Mouse (Mus musculus): ENCODE results near the gene Olfr214.
"Not testable (repeated sequence)": the region's sequence is repeated elsewhere in the genome, so short reads cannot be mapped to it uniquely, and the experiment has no call there.

The Olfr214 gene

GRCm38 (mm10) chr6:116553935-116554334, at the start of gene Olfr214:
Gene Olfr214 (plus strand): TSS chr6:116554235.
- DNase-seq: no peak

DNA sequence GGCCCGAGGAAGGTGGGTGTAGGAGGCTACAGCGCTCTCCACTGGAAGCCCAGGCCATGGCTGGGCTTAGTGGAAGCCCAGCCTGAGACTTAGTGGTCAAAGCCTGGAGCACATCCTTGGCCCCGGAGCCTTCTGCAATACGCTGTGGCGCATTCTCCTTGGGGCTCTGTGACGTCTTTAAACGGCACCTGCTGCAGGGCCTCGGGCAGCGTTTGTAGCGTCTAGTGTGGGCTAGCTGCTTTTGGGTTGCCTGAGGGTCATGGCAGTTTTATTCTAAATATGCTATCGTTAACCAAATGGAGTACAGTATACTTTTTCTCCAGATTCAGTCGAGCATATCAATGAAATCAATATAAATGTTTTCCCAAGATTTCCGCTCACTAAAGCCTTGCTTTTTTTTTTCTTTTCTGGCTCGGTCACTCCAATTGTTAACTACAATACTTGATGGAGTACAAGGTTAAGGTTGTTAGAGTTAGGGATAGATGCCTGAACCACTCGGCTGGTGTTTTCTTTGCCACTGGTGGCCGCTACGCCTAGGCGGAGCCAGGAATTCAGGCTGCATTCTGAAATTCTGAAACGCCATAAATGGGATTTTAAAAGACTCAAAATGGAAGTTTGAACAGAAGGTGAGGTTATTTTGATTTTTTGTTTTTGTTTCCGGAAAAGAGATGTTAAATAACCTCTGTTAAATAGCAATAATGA, 47.6 kb upstream of the Olfr214 start, which contains the start of gene Olfr212:
TSS of gene Olfr212 (plus strand) at position 215 of the 702 bp plus-strand sequence.
- DNase-seq: not testable (repeated sequence)

- DNase-seq: no peak
Measured at GRCm38 (mm10) chr6:116514832-116515231, 39.2 kb upstream of the Olfr214 start.

GRCm38 (mm10) chr6:116538156-116538555, 15.9 kb upstream of the Olfr214 start, which contains the start of gene Olfr213:
Gene Olfr213 (plus strand): TSS chr6:116538456.
- DNase-seq: no peak

DNA sequence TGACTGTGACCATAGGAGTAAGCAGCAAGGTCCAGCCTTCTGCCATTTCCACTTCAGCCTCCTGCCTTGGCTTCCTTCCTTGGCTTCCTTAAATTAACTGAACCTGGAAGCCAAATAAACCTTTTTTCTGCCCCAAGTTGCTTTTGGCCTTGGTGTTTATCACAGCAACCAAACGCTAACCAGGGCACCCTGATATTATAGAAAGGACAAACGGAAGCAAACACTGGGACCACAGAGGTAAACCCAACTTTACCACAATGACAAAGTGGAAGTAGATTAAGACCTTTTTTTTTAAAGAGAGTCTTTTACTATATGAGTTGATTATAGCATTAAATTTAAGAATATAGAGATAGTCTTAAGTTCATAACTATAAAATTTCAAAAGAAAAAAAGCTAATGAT, 11.5 kb upstream of the Olfr214 start:
- DNase-seq: no peak

DNA sequence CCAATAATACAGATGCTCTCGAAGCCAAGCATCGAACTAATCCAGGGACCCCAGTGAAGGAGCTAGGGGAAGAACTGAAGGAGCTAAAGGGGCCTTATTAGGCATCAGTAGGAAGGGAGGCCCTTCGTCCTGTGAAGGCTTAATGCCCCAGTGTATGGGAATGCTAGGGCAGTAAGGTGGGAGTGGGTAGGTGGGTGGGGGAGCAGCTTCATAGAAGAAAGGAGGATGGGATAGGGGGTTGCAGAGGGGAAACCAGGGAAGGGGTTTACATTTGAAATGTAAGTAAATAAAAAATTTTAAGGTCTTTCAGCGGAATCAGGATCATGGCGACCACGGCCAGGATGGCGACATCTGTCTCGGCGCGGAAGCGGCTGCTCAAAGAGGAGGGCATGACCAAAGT, 3.2 kb upstream of the Olfr214 start, which contains the start of gene Gm5580:
TSS of gene Gm5580 (plus strand) at position 301 of the 400 bp plus-strand sequence.
- DNase-seq: not testable (repeated sequence)

GRCm38 (mm10) chr6:116554952-116555351, 917 bp downstream of the Olfr214 start:
- DNase-seq: no peak

DNA sequence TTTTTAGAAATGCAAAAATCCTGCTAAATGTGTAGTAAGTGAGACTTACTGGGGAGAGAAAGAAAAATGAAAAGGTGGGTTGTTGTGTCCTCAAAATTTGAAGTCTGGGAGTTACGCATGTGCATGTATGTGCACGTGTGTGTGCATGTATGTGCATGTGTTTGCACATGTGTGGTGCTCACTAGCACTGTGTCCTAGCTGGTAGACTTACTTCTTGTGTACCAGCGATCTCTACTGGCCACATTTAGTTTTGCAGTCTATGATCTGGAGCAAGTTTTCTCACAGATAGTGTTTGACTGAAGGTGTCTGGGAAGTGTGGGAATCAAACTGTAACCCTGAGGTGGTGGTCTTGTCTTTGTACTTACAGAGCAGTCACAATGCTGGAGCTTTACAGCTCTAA, 15.8 kb downstream of the Olfr214 start:
- DNase-seq: peak; percentile 7

DNA sequence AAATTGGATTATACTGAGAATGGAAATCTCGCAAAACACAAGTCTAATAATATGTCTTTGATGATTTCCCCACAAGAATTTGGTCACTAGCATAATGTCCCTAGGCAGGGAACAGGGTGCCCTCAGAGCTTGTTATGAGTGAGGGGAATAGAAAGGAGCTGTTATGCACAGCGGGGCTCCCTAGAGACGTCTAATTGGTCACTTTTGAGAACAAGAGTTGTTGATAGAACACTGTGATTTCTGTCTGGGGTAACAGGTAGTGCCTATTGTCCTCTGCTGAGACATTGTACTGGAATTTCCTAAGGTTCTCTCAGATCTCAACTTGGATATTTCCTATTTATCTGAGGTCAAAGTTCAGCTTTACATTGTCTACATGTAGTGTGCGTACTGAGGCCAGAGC, 30.1 kb downstream of the Olfr214 start, which contains the start of gene Olfr215:
TSS of gene Olfr215 (minus strand) at position 101 of the 400 bp plus-strand sequence.
- no peak for DNase-seq

DNA sequence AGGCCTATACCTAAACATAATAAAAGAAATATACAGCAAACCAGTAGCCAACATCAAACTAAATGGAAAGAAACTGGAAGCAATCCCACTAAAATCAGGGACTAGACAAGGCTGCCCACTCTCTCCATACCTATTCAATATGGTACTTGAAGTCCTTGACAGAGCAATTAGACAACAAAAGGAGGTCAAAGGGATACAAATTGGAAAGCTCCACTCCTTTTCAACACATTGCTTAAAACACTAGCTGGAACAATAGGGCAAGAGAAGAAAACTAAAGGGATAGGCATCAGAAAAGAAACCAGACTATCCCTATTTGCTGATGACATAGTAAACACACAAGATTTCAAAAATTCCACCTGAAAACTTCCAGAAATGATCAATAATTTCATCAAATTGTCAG, 46.9 kb downstream of the Olfr214 start:
- DNase-seq: not testable (repeated sequence)

- DNase-seq: no peak
Measured at GRCm38 (mm10) chr6:116607230-116607629, 53.2 kb downstream of the Olfr214 start.

Data from cerebellum, adult 11-12 months (tissue).